Mouse (Mus musculus) CH12.LX (cell line): Measurements from ENCODE around the gene Ccr10. TPM values are rescaled to one million over a fixed set of nuclear protein-coding genes. Genes with fewer than 3 reads are reported as not detected.
A peak's percentile ranks its signal among the peaks of the same experiment; 100 is the strongest.

Experiments
- DNase-seq: peaks from one replicate; pipeline ENCODE4 v3.0.0-alpha.2; 2013; ENCODE audit errors: extremely low read depth
- H3K27ac ChIP-seq: 2 replicates; pipeline ENCODE4 v1.5.1; 2012; ENCODE audit warnings: low read depth, mild to moderate bottlenecking, control low read depth, moderate library complexity; ENCODE audit not compliant: insufficient read depth
- H3K27me3 ChIP-seq: replicated peaks from 2 replicates; pipeline ENCODE3; 2012; ENCODE audit warnings: inconsistent platforms
- H3K36me3 ChIP-seq, 2 experiments: replicated peaks in 1 of 2; 2 replicates each; pipeline versions ENCODE3 to v1.6.1; 2012; ENCODE audit warnings: inconsistent platforms in 1 of 2, low read length in 1 of 2, mild to moderate bottlenecking in 1 of 2, mixed read lengths in 1 of 2, moderate library complexity in 1 of 2; ENCODE audit not compliant: control insufficient read depth in 1 of 2, insufficient read depth in 1 of 2
- H3K4me1 ChIP-seq, 2 experiments: 2 replicates each; pipeline ENCODE4 v1.6.1; 2012; ENCODE audit warnings: inconsistent platforms in 1 of 2, moderate library complexity in 1 of 2; ENCODE audit not compliant: insufficient read depth in 2 of 2, control insufficient read depth in 1 of 2
- H3K4me2 ChIP-seq: 2 replicates; pipeline ENCODE4 v1.6.1; 2012; ENCODE audit warnings: low read depth, mild to moderate bottlenecking, control low read depth; ENCODE audit not compliant: poor library complexity, insufficient read depth, severe bottlenecking
- H3K4me3 ChIP-seq, 3 experiments: fragments of 150-350 bp in 1 of 3; sonication (generic) in 1 of 3; replicated peaks in 1 of 3; 2 replicates each; pipeline versions ENCODE3 to v1.5.1; 2011 to 2012; ENCODE audit warnings: low read depth in 2 of 3, low read length in 2 of 3, mild to moderate bottlenecking in 2 of 3, moderate library complexity in 2 of 3, control low read depth in 1 of 3, improper control_type of control experiment in 1 of 3, inconsistent platforms in 1 of 3, mixed read lengths in 1 of 3; ENCODE audit not compliant: poor library complexity in 1 of 3
- H3K79me2 ChIP-seq: replicated peaks from 2 replicates; pipeline ENCODE4 v1.6.1; 2012; ENCODE audit warnings: mild to moderate bottlenecking, moderate library complexity; ENCODE audit not compliant: control insufficient read depth, poor library complexity, insufficient read depth, severe bottlenecking; ENCODE audit errors: extremely low read depth
- H3K9ac ChIP-seq: 2 replicates; pipeline ENCODE4 v1.6.1; 2012; ENCODE audit warnings: low read depth, mild to moderate bottlenecking, control low read depth, moderate library complexity; ENCODE audit not compliant: insufficient read depth
- H3K9me3 ChIP-seq: replicated peaks from 2 replicates; pipeline ENCODE3; 2012; ENCODE audit warnings: low read length, inconsistent platforms, mixed read lengths
- BHLHE40 ChIP-seq: IDR thresholded peaks from 2 replicates; pipeline ENCODE4 v1.6.1; 2011; ENCODE audit warnings: mild to moderate bottlenecking, low read depth, low read length, improper control_type of control experiment
- CTCF ChIP-seq, 2 experiments: IDR thresholded peaks in 1 of 2; conservative IDR thresholded peaks in 1 of 2; 2 replicates each; pipeline ENCODE4 v1.5.1; 2011 to 2012; ENCODE audit warnings: low read depth in 2 of 2, low read length in 2 of 2, improper control_type of control experiment in 1 of 2, inconsistent platforms in 1 of 2, mild to moderate bottlenecking in 1 of 2, moderate library complexity in 1 of 2
- E2F4 ChIP-seq: IDR thresholded peaks from 2 replicates; pipeline ENCODE4 v1.6.1; 2011; ENCODE audit warnings: low read depth, low read length, improper control_type of control experiment; ENCODE audit not compliant: insufficient replicate concordance
- ELF1 ChIP-seq: IDR thresholded peaks from 2 replicates; pipeline ENCODE4 v1.6.1; 2014; ENCODE audit warnings: low read depth, mild to moderate bottlenecking, inconsistent platforms, low read length, improper control_type of control experiment
- EP300 ChIP-seq: IDR thresholded peaks from 2 replicates; pipeline ENCODE4 v1.6.1; 2011; ENCODE audit warnings: low read length, improper control_type of control experiment
- HCFC1 ChIP-seq: IDR thresholded peaks from 2 replicates; pipeline ENCODE4 v1.6.1; 2012; ENCODE audit warnings: low read depth, mild to moderate bottlenecking, inconsistent platforms, low read length, improper control_type of control experiment
- JUND ChIP-seq: conservative IDR thresholded peaks from 2 replicates; pipeline ENCODE4 v1.6.1; 2011; ENCODE audit warnings: low read depth, low read length, improper control_type of control experiment
- MXI1 ChIP-seq: IDR thresholded peaks from 2 replicates; pipeline ENCODE4 v1.6.1; 2011; ENCODE audit warnings: mild to moderate bottlenecking, low read depth, low read length, improper control_type of control experiment
- PAX5 ChIP-seq: IDR thresholded peaks from 2 replicates; pipeline ENCODE4 v1.6.1; 2012; ENCODE audit warnings: low read length, inconsistent platforms, mixed read lengths
- RAD21 ChIP-seq: IDR thresholded peaks from 2 replicates; pipeline ENCODE4 v1.6.1; 2011; ENCODE audit warnings: low read depth, mild to moderate bottlenecking, low read length, improper control_type of control experiment, moderate library complexity
- RCOR1 ChIP-seq: conservative IDR thresholded peaks from 2 replicates; pipeline ENCODE4 v1.6.1; 2012; ENCODE audit warnings: low read depth, mild to moderate bottlenecking, inconsistent platforms, low read length, improper control_type of control experiment
- UBTF ChIP-seq: IDR thresholded peaks from 2 replicates; pipeline ENCODE4 v1.6.1; 2012; ENCODE audit warnings: low read depth, mild to moderate bottlenecking, inconsistent platforms, low read length, improper control_type of control experiment, moderate library complexity
- ZNF384 ChIP-seq: IDR thresholded peaks from 2 replicates; pipeline ENCODE4 v1.6.1; 2012; ENCODE audit warnings: low read depth, low read length, improper control_type of control experiment, inconsistent platforms
- dilution Hi-C: fragments of 300-500 bp; cut with MboI; formaldehyde crosslinking; loops from 2 replicates; pipeline ENCODE4 v1.14.3; 2020; ENCODE audit warnings: low sequenced_read_pairs; ENCODE audit not compliant: extremely low pct_unique_long_range_greater_than_20kb, extremely low pct_ligation_motif_present
- in situ Hi-C: fragments of 300-500 bp; cut with MboI; formaldehyde crosslinking; loops from 3 replicates; pipeline ENCODE4 v1.14.3; 2019; ENCODE audit warnings: low sequenced_read_pairs, low pct_ligation_motif_present, low pct_unique_long_range_greater_than_20kb, mixed read lengths
- polyA plus RNA-seq: library from polyadenylated mRNA; unstranded; fragments of >175 nt; gene quantifications from 2 replicates; pipeline ENCODE4 v1.2.1, GENCODE M21; 2012; ENCODE audit warnings: low read depth; ENCODE audit not compliant: insufficient read length
- total RNA-seq, 2 experiments: library from RNA; depleted of rRNA; stranded (reverse); fragments of 300-350 nt in 1 of 2; fragments of >200 nt in 1 of 2; gene quantifications; 2 replicates each; pipeline ENCODE4 v1.2.3; 2012 to 2014

The Ccr10 gene
- total and polyA plus RNA-seq, 3 experiments, result 12.3 to 29.6 (median 17.2) TPM

DNA sequence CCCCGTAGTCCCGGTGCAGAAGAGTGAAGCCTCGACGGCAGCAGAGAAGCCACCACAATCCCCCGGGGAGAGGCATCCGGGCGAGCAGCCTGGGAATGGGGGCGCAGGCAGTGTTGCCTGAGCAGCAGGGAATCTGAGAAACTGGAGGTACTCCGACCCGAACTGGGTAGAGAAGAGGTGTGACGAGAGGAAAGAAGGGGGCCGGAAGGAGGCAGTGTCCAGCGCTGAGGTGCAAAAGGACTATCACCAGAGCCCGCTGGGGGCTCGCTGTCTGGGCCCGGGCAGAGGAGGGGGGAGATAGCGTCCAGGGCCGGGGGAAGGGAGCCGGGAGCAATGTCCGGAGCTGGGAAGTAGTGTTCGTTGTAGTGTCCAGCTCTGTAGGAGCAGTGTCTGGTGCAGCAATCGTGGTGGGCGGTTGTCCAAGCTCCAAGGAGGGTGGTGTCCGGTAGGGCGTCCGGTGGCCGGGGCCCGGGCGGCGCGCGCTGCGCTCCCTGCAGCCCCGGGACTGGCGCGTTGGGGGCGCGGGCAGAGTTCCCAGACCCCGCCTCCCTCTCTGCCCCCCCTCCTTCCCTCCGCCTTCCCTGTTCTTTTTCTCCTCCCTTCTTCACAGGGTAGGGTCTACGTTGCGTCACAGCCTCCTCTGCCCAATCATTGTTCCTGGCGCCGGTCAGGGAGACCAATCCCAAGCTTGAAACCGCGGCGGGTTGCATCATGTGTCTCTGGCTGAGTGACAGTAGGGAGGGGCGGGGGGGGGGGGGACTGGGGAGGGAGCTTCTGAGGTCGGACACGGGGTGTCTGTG is 4.2 kb downstream of the Ccr10 start, which contains the start of gene Plekhh3 (continued):
- TF ChIP-seq RCOR1, result 0 out of 2 replicates have a peak, but pooled peaks have one; percentile 47
- no peak for TF ChIP-seq RAD21
- 0 out of 2 replicates have a peak, but pooled peaks have one; percentile 11 for TF ChIP-seq ZNF384
- TF ChIP-seq CTCF (conservative IDR thresholded peaks at IDR 0.05 in 1 of 2, IDR thresholded peaks at IDR 0.05 in 1 of 2; ENCODE audit: low read depth in 2 of 2, low read length in 2 of 2), result 0 out of 4 replicates have a peak, but pooled peaks of 1 of the 2 experiments have one; percentile 1
- TF ChIP-seq UBTF, result 0 out of 2 replicates have a peak, but pooled peaks have one; percentile 59
- no peak for TF ChIP-seq JUND
- TF ChIP-seq EP300, result peak; percentile 37; the same call in 1 of the 2 replicates
- peak; percentile 75; the same call in 1 of the 2 replicates for TF ChIP-seq E2F4
- TF ChIP-seq HCFC1, result peak; percentile 32; the same call in 1 of the 2 replicates

DNA sequence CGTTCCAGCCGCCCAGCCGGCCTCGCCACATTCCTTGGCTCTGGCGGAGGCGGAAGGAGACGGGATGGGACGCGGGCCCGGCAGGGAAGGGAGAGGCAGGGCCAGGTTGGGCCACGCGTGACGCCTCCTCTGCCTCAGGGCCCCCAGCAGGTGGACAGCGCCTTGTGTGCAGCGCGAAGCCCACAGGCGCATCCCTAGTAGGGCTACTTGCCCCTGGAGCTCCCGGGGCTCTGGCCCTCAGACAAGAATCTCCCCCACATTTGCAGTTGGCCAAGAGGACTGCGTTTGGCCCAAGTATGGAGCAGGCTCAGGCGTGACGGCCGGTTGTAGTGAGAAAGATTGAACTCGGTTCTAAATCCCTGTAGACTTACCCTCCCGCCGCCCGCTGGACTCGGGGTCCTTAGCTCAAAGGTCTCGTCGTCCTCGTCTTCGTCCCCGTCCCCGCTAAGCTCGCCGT is 4.9 kb downstream of the Ccr10 start, which contains the start of gene Cntnap1:
Gene Cntnap1, plus strand, starts transcription at position 170 of the 457 bp plus-strand sequence.
- peak within 1 kb of the TSS; percentile 67 for H3K4me2 ChIP-seq
- H3K4me1 ChIP-seq, result peaks cover 3 to 51% of the 10 kb centered on the region in 2 experiments; a peak in 3 of 4 replicates
- TF ChIP-seq BHLHE40 (0 out of 2 replicates have a peak, but pooled peaks have one; percentile 11), ELF1 (no peak), MXI1 (0 out of 2 replicates have a peak, but pooled peaks have one; percentile 50), PAX5 (no peak), HCFC1 (no peak)
- H3K9me3 ChIP-seq, result no peaks in the 10 kb centered on the region
- peak within 1 kb of the TSS; percentile 16; the same call in 1 of the 2 replicates for H3K27ac ChIP-seq
- peaks cover 20 to 27% of the 10 kb centered on the region in 2 experiments for H3K36me3 ChIP-seq
- H3K9ac ChIP-seq, result peak within 1 kb of the TSS; percentile 68
- peak within 1 kb of the TSS; percentile 72 to 97 (median 77) for H3K4me3 ChIP-seq
- peaks cover 9% of the 10 kb centered on the region for H3K27me3 ChIP-seq
- dilution Hi-C loops, result no loop called here
- H3K79me2 ChIP-seq, result peaks cover 10% of the 10 kb centered on the region; the same call in 1 of the 2 replicates
- in situ Hi-C loops, result loop anchor here (5.0 kb wide), 1 partner anchor 33 kb away; no protein-coding TSS in a partner anchor
- DNase-seq, result no peak
